Mouse (Mus musculus): ENCODE measurements around the gene Rbm6. TPM values are rescaled to one million over a fixed set of nuclear protein-coding genes. Genes with fewer than 3 reads are reported as not detected.
A peak's percentile ranks its signal among the peaks of the same experiment; 100 is the strongest.

Gene Rbm6
- polyA plus RNA-seq (2015; fragmentation: Nextera tagmentation; extraction: Ambion mirVana): 94.7 and 97.7 TPM in 2 replicates

- Histone ChIP-seq H3K9me3 (no peaks in the 10 kb centered on the region), H3K4me2 (replicated peaks) (peak within 1 kb of the TSS; percentile 79), H3K27me3 (no peaks in the 10 kb centered on the region), H3K36me3 (0 out of 2 replicates have a peak, but pooled peaks cover 4% of the 10 kb centered on the region), H3K27ac (peak within 1 kb of the TSS; percentile 90), H3K4me3 (peak within 1 kb of the TSS; percentile 98), H3K9ac (peak within 1 kb of the TSS; percentile 99), H3K4me1 (peaks cover 17% of the 10 kb centered on the region)
- WGBS: 8% methylated on average over 14 of the region's 14 CpGs
- ATAC-seq (ENCODE audit: low FRiP score, low read depth): no peak
Measured at GRCm38 (mm10) chr9:107873137-107873536, at the start of gene Rbm6. Gene Rbm6 (minus strand): TSS chr9:107873237.

- no peaks in the 10 kb centered on the region for H3K9me3 ChIP-seq
- no peak overlapping the region for H3K27ac ChIP-seq
- no peak overlapping the region for H3K4me2 ChIP-seq (replicated peaks)
- H3K36me3 ChIP-seq: no peaks in the 10 kb centered on the region; the same call in 1 of the 2 replicates
- no peak overlapping the region for H3K9ac ChIP-seq
- H3K4me3 ChIP-seq: no peak overlapping the region
- no peak for ATAC-seq (ENCODE audit: low FRiP score, low read depth)
- no peaks in the 10 kb centered on the region for H3K27me3 ChIP-seq
- H3K4me1 ChIP-seq: peaks cover 19% of the 10 kb centered on the region
- 82% methylated on average over 5 of the region's 5 CpGs for WGBS
Measured at GRCm38 (mm10) chr9:107919441-107919840, 46.4 kb upstream of the Rbm6 start.

GRCm38 (mm10) chr9:107918884-107919283 is 45.8 kb upstream of the Rbm6 start:
- no peaks in the 10 kb centered on the region for H3K9me3 ChIP-seq
- peaks cover 14% of the 10 kb centered on the region for H3K4me1 ChIP-seq
- ATAC-seq (ENCODE audit: low FRiP score, low read depth): no peak
- H3K36me3 ChIP-seq: no peaks in the 10 kb centered on the region; the same call in 1 of the 2 replicates
- no peak overlapping the region for H3K27ac ChIP-seq
- no peak overlapping the region for H3K4me3 ChIP-seq
- no peak overlapping the region for H3K9ac ChIP-seq
- H3K4me2 ChIP-seq (replicated peaks): no peak overlapping the region
- WGBS: 76% methylated on average over 6 of the region's 6 CpGs
- no peaks in the 10 kb centered on the region for H3K27me3 ChIP-seq

- Histone ChIP-seq H3K9me3 (no peaks in the 10 kb centered on the region), H3K27ac (no peak overlapping the region), H3K4me1 (peaks cover 11% of the 10 kb centered on the region), H3K27me3 (no peaks in the 10 kb centered on the region), H3K4me2 (replicated peaks) (no peak overlapping the region), H3K9ac (0 out of 2 replicates have a peak overlapping the region, but pooled peaks have one; percentile 4), H3K4me3 (no peak overlapping the region), H3K36me3 (peaks cover under 1% of the 10 kb centered on the region; the same call in 1 of the 2 replicates)
- ATAC-seq (ENCODE audit: low FRiP score, low read depth): peak; percentile 30; the same call in 1 of the 2 replicates
- 30% methylated on average over 13 of the region's 13 CpGs for WGBS
Measured at GRCm38 (mm10) chr9:107917895-107918608, 45.0 kb upstream of the Rbm6 start.

- 0 out of 2 replicates have a peak overlapping the region, but pooled peaks have one; percentile 14 for H3K9ac ChIP-seq
- peaks cover 11% of the 10 kb centered on the region for H3K4me1 ChIP-seq
- no peak overlapping the region for H3K4me2 ChIP-seq (replicated peaks)
- no peaks in the 10 kb centered on the region for H3K27me3 ChIP-seq
- 62% methylated on average over 16 of the region's 16 CpGs for WGBS
- H3K9me3 ChIP-seq: no peaks in the 10 kb centered on the region
- no peak for ATAC-seq (ENCODE audit: low FRiP score, low read depth)
- H3K27ac ChIP-seq: no peak overlapping the region
- H3K4me3 ChIP-seq: no peak overlapping the region
- H3K36me3 ChIP-seq: peaks cover 5% of the 10 kb centered on the region; the same call in 1 of the 2 replicates
Measured at GRCm38 (mm10) chr9:107914764-107915420, 41.9 kb upstream of the Rbm6 start.

- H3K4me1 ChIP-seq: peaks cover 40% of the 10 kb centered on the region
- no peak overlapping the region for H3K4me2 ChIP-seq (replicated peaks)
- H3K36me3 ChIP-seq: peaks cover 5% of the 10 kb centered on the region; the same call in 1 of the 2 replicates
- no peak overlapping the region for H3K9ac ChIP-seq
- no peak overlapping the region for H3K4me3 ChIP-seq
- H3K27me3 ChIP-seq: peaks cover 9% of the 10 kb centered on the region
- ATAC-seq (ENCODE audit: low FRiP score, low read depth): no peak
- 87% methylated on average over 15 of the region's 15 CpGs for WGBS
- H3K9me3 ChIP-seq: no peaks in the 10 kb centered on the region
- no peak overlapping the region for H3K27ac ChIP-seq
Measured at GRCm38 (mm10) chr9:107910025-107910769, 37.2 kb upstream of the Rbm6 start.

- Histone ChIP-seq H3K4me2 (replicated peaks) (peak overlapping the region; percentile 82), H3K9ac (peak overlapping the region; percentile 45), H3K27ac (no peak overlapping the region), H3K4me3 (peak overlapping the region; percentile 46), H3K9me3 (no peaks in the 10 kb centered on the region), H3K36me3 (0 out of 2 replicates have a peak, but pooled peaks cover 5% of the 10 kb centered on the region), H3K27me3 (peaks cover 9% of the 10 kb centered on the region), H3K4me1 (peaks cover 43% of the 10 kb centered on the region)
- 35% methylated on average over 18 of the region's 18 CpGs for WGBS
- ATAC-seq (ENCODE audit: low FRiP score, low read depth): no peak
Measured at GRCm38 (mm10) chr9:107908410-107909158, 35.5 kb upstream of the Rbm6 start.

- H3K4me3 ChIP-seq: peak overlapping the region; percentile 46
Measured at GRCm38 (mm10) chr9:107907801-107908120, 34.7 kb upstream of the Rbm6 start.

GRCm38 (mm10) chr9:107906967-107907800 is 34.1 kb upstream of the Rbm6 start:
- Histone ChIP-seq H3K36me3 (0 out of 2 replicates have a peak, but pooled peaks cover 2% of the 10 kb centered on the region), H3K27me3 (peaks cover 9% of the 10 kb centered on the region), H3K4me3 (peak overlapping the region; percentile 46), H3K4me2 (replicated peaks) (peak overlapping the region; percentile 82), H3K27ac (peak overlapping the region; percentile 28; the same call in 1 of the 2 replicates), H3K9me3 (no peaks in the 10 kb centered on the region), H3K9ac (peak overlapping the region; percentile 70), H3K4me1 (peaks cover 43% of the 10 kb centered on the region)
- ATAC-seq (ENCODE audit: low FRiP score, low read depth): no peak
- 47% methylated on average over 31 of the region's 31 CpGs for WGBS

More at GRCm38 (mm10) chr9:107907801-107908120, 34.7 kb upstream of the Rbm6 start:
- Histone ChIP-seq H3K27me3 (peaks cover 9% of the 10 kb centered on the region), H3K27ac (no peak overlapping the region), H3K4me1 (peaks cover 43% of the 10 kb centered on the region), H3K36me3 (0 out of 2 replicates have a peak, but pooled peaks cover 3% of the 10 kb centered on the region), H3K4me2 (replicated peaks) (peak overlapping the region; percentile 82), H3K9me3 (no peaks in the 10 kb centered on the region), H3K9ac (0 out of 2 replicates have a peak overlapping the region, but pooled peaks have one; percentile 25)
- 83% methylated on average over 14 of the region's 14 CpGs for WGBS
- no peak for ATAC-seq (ENCODE audit: low FRiP score, low read depth)

GRCm38 (mm10) chr9:107906252-107906966 is 33.4 kb upstream of the Rbm6 start, which contains the start of gene Mst1r:
Gene Mst1r (plus strand): TSS chr9:107906873.
- peak within 1 kb of the TSS; percentile 46 for H3K4me3 ChIP-seq
- peak within 1 kb of the TSS; percentile 56; the same call in 1 of the 2 replicates for H3K27ac ChIP-seq
- peak within 1 kb of the TSS; percentile 82 for H3K4me2 ChIP-seq (replicated peaks)
- peak; percentile 86 for ATAC-seq (ENCODE audit: low FRiP score, low read depth)
- peaks cover 48% of the 10 kb centered on the region for H3K4me1 ChIP-seq
- H3K9ac ChIP-seq: peak within 1 kb of the TSS; percentile 70
- 16% methylated on average over 19 of the region's 19 CpGs for WGBS
- peaks cover 14% of the 10 kb centered on the region for H3K27me3 ChIP-seq
- H3K9me3 ChIP-seq: no peaks in the 10 kb centered on the region
- 0 out of 2 replicates have a peak, but pooled peaks cover 6% of the 10 kb centered on the region for H3K36me3 ChIP-seq

Data from limb, embryonic 13.5 days (tissue).